Mouse (Mus musculus) kidney, postnatal 36 days (tissue): ENCODE measurements around the gene Efhc1.

Source experiments
- DNase-seq, 2 experiments: peaks; one replicate each; pipeline ENCODE4 v3.0.0; 2021 to 2022; ENCODE audit warnings: mixed read lengths in 2 of 2

Efhc1 gene

DNA sequence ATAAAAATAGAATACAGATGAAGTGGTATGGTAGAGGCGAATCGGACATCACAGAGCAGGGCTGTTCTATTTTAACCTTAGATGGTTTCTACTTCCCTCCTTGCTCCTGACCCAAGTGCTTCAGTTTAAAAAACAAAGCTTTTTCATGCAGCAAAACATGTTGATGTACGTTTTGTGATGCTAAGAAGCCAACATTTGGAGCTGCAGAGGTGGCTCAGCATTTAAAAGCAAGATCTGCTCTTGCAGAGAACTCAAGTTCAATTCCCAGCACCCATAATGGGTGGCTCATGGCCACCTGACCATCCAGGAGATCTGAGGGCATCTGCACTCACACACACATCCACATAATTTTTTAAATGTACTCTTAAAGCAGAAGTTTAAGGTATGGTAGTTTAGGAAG is 3.5 kb downstream of the Efhc1 start:
- no peak for DNase-seq

DNA sequence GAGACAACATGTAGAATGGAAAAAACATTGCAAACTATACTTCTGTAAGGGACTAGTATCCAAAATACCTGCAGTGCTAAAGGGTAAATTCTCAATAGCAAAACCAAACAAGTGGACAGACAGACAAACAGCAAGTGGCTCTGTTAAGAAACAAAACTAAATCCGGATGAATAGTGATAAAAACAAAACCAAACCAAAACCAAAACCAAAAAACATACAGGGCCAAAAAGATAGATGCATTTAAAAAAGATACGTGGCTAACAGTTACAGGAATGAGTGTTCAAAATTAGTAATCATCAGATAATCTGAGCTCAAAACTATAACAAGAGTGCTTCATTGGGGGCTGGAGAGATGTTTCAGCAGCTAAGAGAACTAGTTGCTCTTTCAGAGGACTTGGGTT is 18.2 kb downstream of the Efhc1 start:
- no peak for DNase-seq

DNA sequence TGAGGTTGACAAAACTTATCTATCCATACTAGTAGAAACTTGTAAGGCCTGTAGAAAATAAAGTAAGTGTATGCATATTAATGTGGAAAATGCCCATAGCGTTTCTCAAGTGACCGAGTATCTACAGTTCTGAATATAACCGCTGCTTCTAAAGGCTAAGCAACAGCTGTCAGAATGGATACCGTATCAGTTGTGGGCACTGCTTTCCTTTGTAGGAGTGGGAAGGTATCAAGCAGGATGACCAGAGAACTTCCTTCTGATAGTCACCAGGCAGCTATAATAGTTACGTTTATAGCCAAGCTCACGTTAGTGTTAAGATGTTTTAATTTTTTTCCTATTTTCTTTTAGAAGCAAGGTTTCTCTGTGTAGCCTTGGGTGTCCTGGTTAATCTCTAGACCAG is 22.0 kb downstream of the Efhc1 start:
- DNase-seq = no peak

DNA sequence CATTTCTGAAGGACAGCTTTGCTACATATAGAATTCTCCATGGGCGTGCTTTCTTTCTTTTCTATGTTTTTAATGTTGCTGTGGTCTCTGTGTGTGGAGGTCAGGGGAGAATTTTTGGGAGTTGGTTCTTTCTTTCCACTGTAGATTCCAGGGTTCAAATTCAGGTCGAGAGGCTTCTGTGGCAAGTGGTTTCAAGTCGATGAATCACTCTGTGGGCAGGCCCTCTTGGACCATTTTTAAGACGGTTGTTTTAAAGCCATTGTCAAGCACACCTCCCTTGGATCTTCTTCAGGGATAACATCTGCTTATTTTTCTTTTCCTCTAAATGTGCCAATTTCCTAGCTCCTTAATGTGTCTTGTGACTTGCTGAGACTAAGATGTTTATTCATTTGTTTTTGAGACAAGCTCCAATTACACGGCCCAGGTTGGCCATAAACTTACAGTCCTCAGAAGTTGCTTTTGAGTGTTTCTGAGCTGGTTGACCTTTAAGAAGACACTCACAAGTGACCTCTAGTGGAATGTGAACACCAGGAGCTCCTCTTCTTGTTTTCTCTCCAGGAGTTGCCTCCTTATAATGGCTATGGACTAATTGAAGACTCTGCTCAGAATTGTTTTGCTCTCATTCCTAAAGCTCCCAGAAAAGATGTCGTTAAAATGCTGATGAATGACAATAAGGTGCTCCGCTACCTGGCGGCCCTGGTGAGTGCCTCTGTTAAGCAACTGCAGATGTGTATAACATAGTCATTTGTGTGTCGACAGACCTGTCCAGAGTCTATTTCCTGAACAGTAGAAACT is 23.1 kb downstream of the Efhc1 start:
- no peak for DNase-seq

DNA sequence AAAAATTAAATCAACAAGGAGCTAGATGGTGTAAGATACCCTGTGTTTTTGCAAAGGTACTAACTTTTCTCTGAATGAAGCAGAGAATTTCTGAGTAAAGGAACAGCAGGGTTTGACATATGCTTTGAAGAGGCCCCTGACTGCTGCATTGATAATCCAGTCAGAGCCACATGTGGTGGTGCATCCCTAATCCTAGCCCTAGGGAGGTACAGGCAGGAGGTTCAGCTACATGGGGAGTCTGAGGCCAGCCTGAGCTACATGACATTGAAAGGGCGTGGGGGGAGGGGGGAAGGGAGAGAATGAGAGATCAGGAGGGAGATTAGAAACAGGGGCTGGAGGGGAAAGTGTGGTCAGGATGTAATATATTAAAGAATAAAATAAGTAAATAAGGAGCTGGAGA is 29.1 kb downstream of the Efhc1 start:
- DNase-seq = no peak

DNA sequence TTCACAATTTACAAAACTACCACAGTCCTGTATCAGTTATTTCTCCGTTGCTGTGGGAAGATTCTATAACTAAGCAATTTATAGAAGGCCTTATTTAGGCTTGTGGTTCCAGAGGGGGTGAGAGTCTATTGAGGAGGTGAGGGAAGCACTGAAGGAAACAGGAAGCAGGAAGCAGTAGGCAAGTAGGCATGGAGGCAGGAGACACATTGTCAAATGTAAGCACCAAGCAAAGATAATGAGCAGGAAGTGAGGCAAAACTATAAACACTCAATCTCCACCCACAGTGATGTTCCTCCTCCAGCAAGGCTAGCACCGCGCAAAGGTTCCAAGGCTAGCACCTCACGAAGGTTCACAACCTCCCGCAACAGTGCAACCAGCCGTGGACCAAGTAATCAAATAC is 30.3 kb downstream of the Efhc1 start:
- no peak for DNase-seq

DNA sequence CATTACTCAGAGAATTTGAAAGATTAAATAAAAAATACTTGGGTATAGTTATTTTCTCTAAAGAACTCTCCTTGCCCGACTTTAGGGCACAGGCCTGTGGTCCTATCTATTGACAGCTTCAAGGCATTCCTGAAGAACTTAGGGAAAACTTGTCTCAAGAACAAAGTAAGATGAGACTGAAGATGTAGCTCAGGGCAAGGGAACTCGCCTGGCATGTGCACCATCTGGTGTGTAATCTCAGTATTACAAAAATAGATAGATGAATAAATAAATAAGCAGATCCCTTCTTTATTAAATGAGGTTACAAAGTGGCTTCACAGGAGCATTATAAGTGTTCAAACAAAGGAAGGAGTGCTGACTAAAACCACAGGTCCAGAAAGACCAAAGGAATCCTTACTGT is 32.7 kb downstream of the Efhc1 start:
- DNase-seq = no peak

DNA sequence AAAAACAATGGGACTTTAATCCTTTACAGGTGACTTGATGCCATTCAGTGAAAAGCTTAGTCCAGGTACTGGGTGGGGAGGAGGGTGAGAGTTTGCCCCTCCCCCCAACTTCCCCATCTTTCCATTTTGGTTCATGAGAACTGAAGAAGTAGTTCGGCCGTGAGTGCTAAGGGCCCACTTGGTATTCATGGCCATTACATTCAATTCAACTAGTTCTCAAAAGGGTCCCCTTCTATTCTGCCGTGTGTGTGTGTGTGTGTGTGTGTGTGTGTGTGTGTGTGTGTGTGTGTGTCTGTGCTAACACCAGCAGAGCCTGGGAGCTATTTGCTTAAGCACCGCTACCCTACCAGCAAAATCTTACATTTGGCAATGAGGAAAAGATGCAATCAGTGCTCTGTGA is 33.2 kb downstream of the Efhc1 start:
- DNase-seq = no peak

DNA sequence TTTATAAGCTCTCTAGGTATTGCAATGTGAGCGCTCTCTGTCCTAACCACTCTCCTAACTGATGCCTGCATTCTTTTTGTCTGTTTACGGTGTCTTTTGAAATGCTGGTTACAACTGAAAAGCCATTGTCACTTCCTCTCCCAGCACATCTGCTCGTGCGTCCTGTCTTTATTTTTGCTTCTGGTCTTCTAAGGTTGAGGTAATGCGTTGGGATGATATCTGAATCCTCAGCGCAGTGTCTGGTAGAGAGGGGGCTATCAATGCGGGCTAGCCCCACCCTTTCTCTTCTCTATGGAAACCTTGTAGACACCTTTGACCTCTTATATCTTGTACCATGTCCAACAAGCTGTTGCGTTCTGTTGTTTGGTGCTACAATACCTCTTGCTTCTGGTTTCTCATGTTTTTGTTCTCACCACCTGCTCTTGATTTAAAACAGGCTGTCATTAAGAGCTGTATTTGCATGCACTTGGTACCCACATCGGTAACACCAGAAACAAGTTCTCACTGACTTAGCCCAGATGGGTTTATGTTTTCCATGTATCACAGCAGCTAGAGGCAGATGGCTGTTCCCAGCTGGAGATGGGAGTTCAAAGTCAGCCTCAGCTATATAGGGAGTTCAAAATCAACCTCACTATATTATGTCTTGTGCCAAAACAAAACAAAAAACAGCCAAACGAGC is 35.1 kb downstream of the Efhc1 start:
- no peak for DNase-seq

DNA sequence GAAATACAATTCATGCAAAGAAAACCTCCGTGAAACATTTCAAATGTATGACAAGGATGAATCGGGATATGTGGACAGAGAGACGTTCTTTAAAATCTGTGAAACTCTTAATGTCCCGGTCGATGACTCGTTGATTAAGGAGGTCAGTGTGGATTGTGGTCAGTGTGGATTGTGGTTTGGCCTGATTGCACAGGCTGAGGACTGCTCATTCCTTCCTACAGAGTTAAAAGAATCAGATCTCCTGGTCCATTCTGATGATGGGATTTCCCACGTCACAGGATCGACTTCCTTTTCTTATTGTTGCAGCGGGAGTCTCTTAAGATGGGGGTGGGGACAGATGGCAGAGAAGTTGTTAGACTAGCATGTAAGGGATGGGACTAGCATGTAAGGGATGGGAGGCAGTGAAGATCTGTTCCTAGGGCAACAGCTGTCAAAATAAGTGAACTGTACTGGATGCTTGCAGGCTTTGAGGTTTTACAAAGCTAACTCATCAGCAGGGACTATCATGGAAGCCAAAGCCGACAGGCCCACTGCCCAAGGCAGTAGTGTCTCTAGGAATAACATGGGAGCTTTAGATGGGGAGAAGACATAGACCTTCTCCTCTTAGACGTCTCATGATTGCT is 38.1 kb downstream of the Efhc1 start:
- DNase-seq = no peak

DNA sequence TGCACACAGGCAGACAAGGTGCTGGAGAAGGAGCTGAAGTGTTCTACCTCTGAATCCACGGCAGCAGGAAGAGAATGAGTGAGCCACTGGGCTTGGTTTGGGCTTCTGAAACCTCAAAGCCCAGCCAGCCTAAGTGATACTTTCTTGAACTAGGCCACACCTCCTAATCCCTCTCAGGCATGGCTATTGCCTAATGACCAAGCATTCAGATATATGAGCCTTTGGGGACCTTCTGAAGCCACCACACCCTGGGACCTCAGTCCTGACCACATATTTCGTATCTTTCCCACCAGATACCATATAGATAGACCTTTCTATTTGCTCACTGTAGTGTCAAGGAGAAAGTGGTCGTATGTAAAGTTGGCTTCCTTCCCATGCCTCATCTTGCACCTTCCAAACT is 42.3 kb downstream of the Efhc1 start:
- DNase-seq = no peak

DNA sequence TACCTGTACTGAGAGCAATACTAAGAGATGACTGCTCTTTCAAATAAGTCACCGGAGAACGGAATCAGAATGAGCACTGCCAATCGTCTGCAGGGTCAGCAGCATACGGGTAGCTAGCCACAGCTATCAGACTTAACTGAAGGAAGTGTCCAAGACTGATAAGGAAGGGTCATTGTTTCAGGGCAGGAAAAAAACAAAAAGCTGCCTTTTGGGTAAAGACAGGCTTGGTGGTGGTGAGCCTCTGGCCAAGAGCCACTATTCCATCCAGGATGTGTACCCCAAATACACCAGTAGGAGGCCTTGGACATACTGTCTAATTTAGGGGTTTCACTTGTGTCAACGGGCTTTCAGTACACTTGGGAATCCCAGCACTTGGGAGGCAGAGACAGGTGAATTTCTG is 42.9 kb downstream of the Efhc1 start:
- no peak for DNase-seq

DNA sequence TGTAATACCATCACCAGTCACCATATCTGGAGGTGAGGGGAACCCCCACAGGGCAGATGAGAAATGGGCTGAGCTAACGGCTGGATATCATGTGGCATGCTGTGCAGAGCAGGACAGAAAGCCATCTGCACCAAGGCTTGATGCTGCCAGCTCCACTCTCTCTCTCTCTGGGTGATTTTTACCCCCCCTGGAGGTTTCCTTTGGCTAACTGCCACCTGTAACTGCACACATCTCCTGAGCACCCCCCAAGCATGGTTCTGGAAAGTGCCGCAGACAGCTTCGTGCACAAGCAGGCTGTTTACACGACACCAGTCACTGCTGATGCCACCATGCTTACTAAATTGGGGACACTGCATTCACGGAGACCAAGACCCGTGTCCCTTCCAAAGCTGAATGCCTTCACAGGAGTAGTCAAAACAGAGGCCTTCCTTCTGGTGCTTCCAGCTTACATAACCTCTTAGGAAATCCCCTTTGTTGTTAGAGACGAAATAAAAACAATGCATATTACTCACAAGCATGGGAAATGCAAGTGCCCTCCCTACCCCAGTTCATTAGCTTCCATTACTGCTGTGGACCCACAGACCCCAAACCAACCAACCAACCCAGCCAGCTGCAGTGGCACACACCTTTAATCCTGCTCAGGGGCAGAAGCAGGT is 44.0 kb downstream of the Efhc1 start:
- peak in 1 of 2 experiments; percentile 11 for DNase-seq

DNA sequence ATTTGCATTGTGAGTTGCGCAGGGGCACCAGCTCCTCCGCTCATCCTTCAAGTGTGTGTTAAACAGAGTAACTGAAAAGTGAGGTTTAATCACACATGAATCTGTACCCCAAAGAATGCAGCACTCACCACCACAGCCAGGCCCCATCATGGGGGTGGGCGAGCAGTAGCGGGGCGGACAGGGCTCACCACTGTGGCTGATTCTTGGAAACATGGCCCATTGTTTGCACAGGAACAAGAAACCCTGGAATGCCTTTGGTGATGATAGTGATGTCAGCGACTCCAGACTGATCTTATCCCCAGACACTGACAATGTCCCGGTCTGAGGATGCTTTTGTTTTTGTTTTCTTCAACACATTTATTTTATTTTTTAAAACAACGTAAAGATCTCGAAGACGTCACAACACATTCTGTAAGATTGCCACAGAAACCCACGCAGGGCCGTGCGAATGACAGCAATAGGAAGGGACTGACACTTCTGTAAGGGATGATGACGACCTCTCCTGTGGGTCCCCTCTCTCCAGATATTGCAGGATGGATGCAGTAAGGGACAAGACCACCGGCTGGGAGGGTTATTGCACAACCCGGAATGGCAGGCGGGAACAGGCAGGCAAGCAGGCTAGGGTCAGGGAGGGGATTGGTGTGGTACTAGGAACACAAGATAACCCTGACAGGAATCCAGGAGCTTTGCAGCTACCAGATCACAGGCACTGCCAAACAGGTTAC is 45.3 kb downstream of the Efhc1 start:
- no peak for DNase-seq

DNA sequence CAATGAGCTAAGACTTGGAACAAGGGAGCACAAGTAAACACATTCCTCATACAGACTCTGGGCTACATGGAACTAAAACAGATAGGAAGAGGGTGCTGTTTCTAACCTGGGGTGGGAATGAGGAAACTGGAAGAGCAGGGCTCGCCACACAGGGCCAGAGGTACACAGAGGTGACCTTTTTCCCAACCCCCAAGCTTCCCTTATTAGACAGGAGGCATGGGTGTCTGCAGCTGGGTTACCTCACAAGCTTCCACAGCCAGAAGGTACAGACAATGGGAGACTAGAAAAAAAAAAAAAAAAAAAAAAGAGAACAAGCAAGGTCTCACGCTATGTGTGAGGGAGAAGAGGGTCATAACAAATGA is 45.9 kb downstream of the Efhc1 start:
- no peak for DNase-seq

DNA sequence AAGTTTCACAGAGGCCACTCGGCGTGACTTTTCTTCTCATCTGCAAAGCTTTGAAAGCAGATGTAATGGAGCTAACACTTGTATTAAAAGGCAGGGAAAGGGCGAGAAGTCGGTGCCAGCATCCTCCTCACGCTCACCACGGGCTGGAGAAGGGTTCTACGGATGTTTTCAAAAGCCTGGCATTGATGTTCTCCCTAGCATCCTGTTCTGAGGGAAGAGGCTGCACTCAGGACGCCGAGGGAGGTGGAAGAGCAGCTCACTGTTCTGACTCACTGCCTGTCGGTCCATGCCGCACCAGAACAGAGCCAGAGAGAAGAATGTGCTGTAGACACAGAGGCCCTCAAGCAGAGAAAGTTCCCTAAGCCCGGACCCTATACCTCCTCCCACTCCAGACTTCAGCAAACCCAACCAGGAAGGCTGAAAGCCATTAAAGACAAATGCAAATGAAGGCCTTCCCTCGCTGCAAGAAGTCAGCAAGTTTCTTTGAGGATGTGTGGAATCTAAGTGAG is 46.5 kb downstream of the Efhc1 start:
- DNase-seq = no peak

DNA sequence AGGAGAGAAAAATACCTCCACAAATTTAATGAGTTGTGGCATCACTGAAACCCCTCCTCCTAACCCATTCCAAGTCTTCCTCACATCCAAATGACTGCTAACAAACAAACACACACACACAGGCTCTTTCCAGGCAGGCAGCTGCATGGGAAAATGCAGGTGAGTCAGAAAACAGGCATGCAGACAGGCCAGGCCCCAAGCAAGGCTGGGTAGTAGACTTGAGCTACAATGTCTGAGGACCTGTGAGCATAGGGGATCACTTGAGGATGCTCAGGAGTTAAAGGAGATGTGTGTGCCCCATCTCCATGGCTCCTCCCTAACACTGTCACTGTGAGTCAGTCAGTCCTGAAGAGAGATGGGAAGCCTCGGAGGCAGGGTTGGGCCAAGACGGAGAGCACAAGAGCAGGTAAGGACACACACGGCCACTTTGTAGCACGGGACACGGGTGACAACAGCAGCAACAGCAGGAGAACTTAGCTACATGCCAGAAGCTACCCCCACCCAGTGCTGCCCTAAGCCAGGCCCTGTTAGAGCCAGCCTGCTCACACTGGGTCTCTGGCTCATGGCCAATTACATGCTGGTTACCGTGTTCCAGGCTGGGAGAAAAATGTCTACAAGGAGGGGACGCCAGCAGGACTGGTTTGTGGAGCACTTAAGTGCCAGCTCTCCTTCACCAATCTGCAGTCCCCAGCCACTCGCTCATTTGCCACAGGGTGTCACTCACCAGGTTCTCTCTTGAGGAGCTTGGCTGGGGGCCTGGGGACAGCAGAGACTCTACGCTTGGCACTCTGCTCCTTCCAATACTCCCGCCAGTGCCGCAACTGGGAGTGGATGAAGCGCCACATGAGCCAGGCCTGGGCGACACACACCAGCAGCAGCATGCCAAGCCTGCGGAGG is 51.1 kb downstream of the Efhc1 start:
- no peak for DNase-seq

DNA sequence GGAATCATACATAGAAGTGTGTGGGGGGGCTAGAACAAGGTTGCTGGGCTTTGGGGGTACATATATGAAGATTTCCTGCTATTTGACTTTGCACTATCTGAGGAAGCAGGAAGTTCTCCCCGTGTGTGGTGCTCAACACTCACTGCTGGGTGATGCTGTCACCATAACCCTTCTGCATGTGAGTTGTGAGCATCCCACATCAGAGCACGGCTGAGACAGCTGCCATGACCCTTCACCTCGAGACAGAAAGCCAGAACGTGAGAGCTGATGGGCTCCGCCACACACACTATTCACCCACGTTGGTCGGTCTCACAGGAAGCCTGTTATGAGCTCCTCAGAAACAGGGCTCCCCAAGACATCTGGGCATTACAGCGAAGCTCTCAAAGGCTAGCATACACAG is 53.2 kb downstream of the Efhc1 start:
- no peak for DNase-seq

DNA sequence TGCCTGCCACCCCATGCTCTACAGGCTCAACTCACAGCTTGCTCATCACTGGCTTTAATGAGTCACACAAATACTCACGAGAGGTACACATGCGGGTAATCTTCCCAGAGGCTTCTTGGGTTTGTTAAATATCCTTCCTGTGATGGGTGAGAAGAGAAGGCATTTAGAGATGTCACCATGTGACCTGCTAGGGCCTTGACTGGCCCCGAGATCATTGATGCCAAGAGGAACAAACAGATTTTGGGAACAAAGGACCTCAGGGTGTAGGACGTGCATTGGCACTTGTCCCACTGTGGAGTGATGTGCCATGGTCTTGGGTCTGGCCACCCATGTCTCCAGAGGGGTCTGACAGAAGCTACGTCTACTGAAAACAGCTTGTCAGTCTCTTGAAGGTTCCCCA is 55.3 kb downstream of the Efhc1 start:
- no peak for DNase-seq

DNA sequence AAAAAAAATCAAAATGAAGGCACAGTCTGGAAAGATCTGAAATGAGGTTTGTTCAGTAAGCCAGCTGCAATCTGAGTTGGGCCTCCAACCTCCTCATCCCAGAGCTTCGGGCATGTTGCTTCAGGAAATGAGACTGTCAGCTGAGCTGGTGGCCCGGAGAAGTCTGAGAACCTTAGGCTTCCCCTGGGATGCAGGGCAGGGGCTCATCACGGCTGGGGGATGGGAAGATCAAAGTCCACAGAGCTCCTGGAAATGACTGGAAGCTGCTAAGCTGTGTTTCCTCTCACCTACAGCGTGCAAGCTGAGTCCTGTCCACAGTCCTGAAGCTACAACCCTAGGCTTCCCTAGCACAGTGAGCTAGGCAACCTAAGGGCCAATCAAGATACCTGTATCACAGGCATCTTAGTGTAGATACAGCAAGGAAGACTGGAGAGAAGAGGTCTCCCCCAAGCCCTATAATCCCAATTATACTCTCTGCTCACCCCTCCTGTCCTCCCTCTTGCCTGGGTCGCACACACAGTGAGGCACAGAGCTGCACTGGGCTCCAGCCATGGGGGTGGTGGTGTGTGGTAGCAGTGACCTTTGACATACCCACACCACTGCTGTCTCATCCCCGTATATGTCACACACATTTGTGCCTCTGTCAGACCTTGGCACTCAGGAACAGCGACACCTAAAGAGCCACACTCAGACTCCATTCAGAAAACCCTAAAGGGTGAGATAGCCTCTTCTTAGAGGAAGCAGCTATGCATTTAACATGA is 56.7 kb downstream of the Efhc1 start:
- peak in 1 of 2 experiments; percentile 31 for DNase-seq

DNA sequence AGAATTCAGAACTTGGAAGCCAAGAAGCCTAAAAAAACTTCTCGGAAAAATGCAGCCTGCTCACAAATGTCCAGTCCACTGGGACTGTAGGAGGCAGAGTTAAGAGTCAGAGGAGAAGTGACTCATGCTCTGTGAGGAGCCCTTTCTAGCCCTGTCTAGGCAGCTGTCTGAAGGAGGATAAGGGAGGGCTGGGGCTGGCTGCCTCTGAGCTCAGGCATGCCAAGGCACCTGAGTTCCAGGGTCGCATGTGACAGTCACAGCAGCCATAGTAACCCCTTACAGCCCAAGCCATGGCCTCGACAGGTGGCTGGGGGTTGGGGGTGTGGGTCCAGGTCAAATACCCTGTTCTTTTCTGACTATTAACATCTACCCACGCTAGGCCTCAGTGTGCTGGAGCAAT is 57.5 kb downstream of the Efhc1 start:
- peak; percentile 13 to 19 for DNase-seq
